Mouse (Mus musculus) heart, adult 2 months (tissue): ENCODE results near the gene Bcl11a. TPM values are rescaled to one million over a fixed set of nuclear protein-coding genes. Genes with fewer than 3 reads are reported as not detected.

Source experiments
- DNase-seq, 2 experiments: peaks; one replicate each; pipeline ENCODE4 v3.0.0; 2021
- H3K27ac ChIP-seq: fragments of 200-600 bp; 2 replicates; pipeline ENCODE4 v1.8.1; 2022
- H3K27me3 ChIP-seq: fragments of 200-500 bp; 2 replicates; pipeline ENCODE4 v1.6.1; 2012; ENCODE audit warnings: mild to moderate bottlenecking, low read length, inconsistent platforms, mixed read lengths; ENCODE audit not compliant: control insufficient read depth, insufficient read depth
- H3K36me3 ChIP-seq: fragments of 200-500 bp; 2 replicates; pipeline ENCODE4 v1.6.1; 2012; ENCODE audit warnings: low read length, inconsistent platforms; ENCODE audit not compliant: control insufficient read depth, insufficient read depth
- H3K4me1 ChIP-seq: fragments of 200-500 bp; 2 replicates; pipeline ENCODE4 v1.6.1; 2011; ENCODE audit warnings: low read length; ENCODE audit not compliant: control insufficient read depth, insufficient read depth
- H3K4me3 ChIP-seq: fragments of 200-600 bp; 2 replicates; pipeline ENCODE4 v1.8.1; 2022
- H3K79me2 ChIP-seq: fragments of 200-500 bp; replicated peaks from 2 replicates; pipeline ENCODE4 v1.6.1; 2012; ENCODE audit warnings: mild to moderate bottlenecking, inconsistent platforms, low read length, moderate library complexity, mixed read lengths; ENCODE audit not compliant: control insufficient read depth, insufficient read depth
- H3K9ac ChIP-seq: fragments of 200-500 bp; 2 replicates; pipeline ENCODE4 v1.6.1; 2012; ENCODE audit warnings: low read depth, mild to moderate bottlenecking, control low read depth, inconsistent platforms, low read length, mixed read lengths
- CTCF ChIP-seq: fragments of 200-600 bp; IDR thresholded peaks from 2 replicates; pipeline ENCODE4 v1.8.1; 2022; ENCODE audit warnings: antibody characterized with exemption, mild to moderate bottlenecking, moderate library complexity
- EP300 ChIP-seq: fragments of 200-500 bp; IDR thresholded peaks from 2 replicates; pipeline ENCODE4 v1.6.1; 2011; ENCODE audit warnings: low read depth, low read length, control low read depth; ENCODE audit not compliant: insufficient read depth
- POLR2A ChIP-seq: fragments of 200-500 bp; IDR thresholded peaks from 2 replicates; pipeline ENCODE4 v1.6.1; 2011; ENCODE audit warnings: mild to moderate bottlenecking, low read depth, low read length, control low read depth; ENCODE audit not compliant: insufficient read depth
- WGBS: fragments of 180-500 bp; shearing (Covaris S2); methylation state at CpG from one replicate; pipeline ENCODE4 v1.1.7; 2018; 5-methylcytosine and 5-hydroxymethylcytosine counted together
- intact Hi-C: fragments of 180-260 bp; cut with DNase I; formaldehyde crosslinking; loops from one replicate; pipeline ENCODE4 v1.15.1; 2025
- polyA plus RNA-seq: library from polyadenylated mRNA; depleted of rRNA; stranded (reverse); fragments of >200 nt; gene quantifications from 2 replicates; pipeline ENCODE4 v1.2.3, GENCODE M21; 2012
- total RNA-seq, 2 experiments: library from RNA; stranded (reverse); gene quantifications; 2 replicates each; pipeline ENCODE4 v1.2.3; 2021

Gene Bcl11a
- total and polyA plus RNA-seq, 3 experiments, result 1.1 to 4.2 (median 2.4) TPM

DNA sequence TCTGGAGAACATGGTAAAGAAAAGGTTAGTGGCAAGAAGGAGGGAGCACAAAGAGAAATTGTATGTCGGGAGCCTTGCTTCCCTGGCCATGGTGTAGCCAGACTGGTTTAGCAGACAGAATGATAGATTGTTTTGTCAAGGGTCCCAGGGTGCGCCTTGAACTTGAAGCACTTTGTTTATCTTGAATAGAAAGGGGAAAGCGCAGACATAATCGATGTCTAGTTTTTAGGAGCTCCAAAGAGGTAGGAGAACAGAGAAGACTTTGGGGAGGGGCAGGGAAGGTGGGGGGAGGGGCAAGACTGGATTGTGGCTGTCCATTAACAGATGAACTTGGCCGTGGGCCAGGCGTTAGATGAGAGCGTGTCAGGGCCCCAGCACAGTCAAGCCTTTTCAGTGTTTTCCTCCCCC, 22.0 kb downstream of the Bcl11a start:
- intact Hi-C loops, result no loop called here
- no peaks in the 10 kb centered on the region for H3K36me3 ChIP-seq
- no peaks in the 10 kb centered on the region for H3K4me1 ChIP-seq
- H3K79me2 ChIP-seq, result no peaks in the 10 kb centered on the region
- no peak overlapping the region for H3K4me3 ChIP-seq
- H3K27me3 ChIP-seq, result no peaks in the 10 kb centered on the region
- H3K9ac ChIP-seq, result no peak overlapping the region
- no peak overlapping the region for H3K27ac ChIP-seq
- TF ChIP-seq POLR2A, result no peak
- no peak for TF ChIP-seq CTCF
- TF ChIP-seq EP300, result no peak
- 37% methylated on average over 7 of the region's 7 CpGs for WGBS
- DNase-seq, result no peak

DNA sequence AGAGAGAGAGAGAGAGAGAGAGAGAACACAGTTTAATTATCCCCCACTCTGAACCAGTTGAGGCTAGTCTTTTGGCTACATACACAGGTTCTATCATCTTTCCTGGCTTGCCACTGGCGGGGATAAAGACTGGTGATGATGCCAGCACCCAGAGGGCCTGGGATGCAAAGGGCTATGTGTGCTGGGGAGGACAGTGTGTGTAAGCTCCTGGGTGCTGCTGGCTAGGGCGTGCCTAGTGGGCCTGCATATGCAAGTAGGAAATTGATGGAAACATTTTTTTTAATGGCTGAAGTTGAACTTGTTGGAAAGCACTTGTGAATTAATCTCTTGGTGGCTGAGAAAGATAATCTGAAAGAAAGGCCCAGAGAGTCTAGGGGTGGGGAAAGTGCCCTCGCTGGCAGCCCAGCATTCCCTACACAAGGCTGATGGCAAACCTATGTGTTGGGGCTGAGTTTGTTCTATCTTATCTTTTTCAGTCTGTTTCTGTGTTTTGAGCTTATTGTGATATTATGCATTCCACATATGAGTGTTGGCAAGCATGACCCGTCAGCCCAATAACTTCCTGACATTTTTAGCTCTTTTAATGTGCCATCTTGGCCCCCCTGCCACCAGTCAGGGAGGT, 22.7 kb downstream of the Bcl11a start:
- Histone ChIP-seq H3K27ac (no peak overlapping the region), H3K27me3 (no peaks in the 10 kb centered on the region), H3K9ac (no peak overlapping the region), H3K79me2 (no peaks in the 10 kb centered on the region), H3K4me3 (no peak overlapping the region), H3K4me1 (no peaks in the 10 kb centered on the region), H3K36me3 (no peaks in the 10 kb centered on the region)
- WGBS, result 66% methylated on average over 4 of the region's 4 CpGs
- DNase-seq, result no peak
- no peak for TF ChIP-seq EP300
- TF ChIP-seq POLR2A, result no peak
- no peak for TF ChIP-seq CTCF
- intact Hi-C loops, result no loop called here

DNA sequence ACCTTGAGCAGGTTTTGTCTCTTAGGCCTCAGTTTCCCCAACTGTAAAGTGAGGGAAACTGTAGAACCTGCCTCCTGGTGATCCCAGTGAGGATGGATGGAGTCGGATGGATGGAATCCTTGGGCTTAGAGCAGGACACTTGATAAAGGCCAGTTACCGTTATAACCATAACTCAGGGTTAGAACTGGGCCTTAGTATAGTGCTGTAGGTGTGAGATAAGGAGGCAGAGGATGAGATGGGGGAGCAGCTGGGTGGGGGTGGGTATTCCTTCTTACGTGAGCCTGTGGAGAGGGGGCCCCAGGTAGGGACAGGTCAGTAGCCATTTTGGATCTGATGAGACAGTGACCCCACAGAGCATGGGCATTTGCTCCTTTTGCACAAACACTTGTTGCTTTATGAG, 23.8 kb downstream of the Bcl11a start:
- no peak overlapping the region for H3K9ac ChIP-seq
- no peak for TF ChIP-seq CTCF
- no peak for TF ChIP-seq EP300
- TF ChIP-seq POLR2A, result no peak
- no peaks in the 10 kb centered on the region for H3K36me3 ChIP-seq
- H3K4me1 ChIP-seq, result no peaks in the 10 kb centered on the region
- 83% methylated on average over 3 of the region's 3 CpGs for WGBS
- no peak overlapping the region for H3K27ac ChIP-seq
- H3K27me3 ChIP-seq, result no peaks in the 10 kb centered on the region
- no peaks in the 10 kb centered on the region for H3K79me2 ChIP-seq
- no peak for DNase-seq
- H3K4me3 ChIP-seq, result no peak overlapping the region
- intact Hi-C loops, result no loop called here

DNA sequence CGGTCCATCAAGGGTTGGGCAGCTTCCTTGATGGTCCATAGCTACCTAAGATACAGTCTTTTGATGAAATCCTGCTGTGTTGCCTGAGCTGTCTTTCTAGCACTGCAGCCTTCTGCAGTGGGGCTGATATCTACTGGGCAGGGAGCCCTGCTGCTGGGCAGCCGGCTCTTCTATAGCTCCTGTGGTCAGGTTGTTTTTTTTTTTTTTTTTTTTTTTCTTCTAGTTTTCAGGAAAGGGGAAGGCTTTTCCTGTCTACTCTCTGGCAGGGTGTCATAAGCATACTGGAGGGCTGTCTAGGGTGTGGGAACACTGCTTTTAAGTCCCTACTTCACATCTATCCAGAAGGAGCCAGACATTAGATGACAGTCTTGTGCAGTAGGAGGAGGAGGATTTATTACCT, 24.5 kb downstream of the Bcl11a start:
- H3K79me2 ChIP-seq, result no peaks in the 10 kb centered on the region
- intact Hi-C loops, result no loop called here
- no peaks in the 10 kb centered on the region for H3K27me3 ChIP-seq
- H3K9ac ChIP-seq, result no peak overlapping the region
- WGBS, result 38% methylated on average over 2 of the region's 2 CpGs
- H3K27ac ChIP-seq, result no peak overlapping the region
- TF ChIP-seq EP300 (no peak), POLR2A (no peak), CTCF (no peak)
- no peaks in the 10 kb centered on the region for H3K4me1 ChIP-seq
- no peak overlapping the region for H3K4me3 ChIP-seq
- no peaks in the 10 kb centered on the region for H3K36me3 ChIP-seq
- DNase-seq, result no peak

DNA sequence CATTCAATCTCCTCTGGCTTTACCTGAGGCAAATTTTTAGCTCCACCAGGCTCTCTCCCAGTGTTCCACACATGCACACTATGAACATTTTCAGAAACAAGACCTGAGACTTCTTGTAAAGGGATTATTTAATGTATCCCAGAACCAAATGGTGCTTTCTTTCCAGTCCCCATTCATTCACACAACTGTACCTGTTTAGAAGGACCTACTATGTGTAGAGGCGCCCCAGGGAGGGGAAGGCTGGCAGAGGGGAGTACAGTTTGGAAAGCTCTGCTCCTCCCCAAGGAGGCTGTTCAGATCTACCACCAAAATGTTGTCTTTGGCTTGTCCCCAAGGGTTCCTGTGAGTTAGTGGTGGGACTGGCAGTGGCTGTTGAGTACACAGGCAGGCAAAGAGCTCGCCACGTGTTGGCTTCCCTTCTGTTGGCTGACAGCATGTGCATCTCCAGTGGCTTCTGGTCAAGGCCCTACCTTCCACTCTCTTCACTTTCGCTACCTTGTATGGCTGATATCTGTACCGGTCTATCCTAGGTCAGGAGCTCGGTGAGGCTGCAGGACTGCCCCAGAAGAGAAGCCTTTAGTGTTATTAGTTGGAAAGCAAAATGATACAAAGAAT, 25.4 kb downstream of the Bcl11a start:
- 75% methylated on average over 6 of the region's 6 CpGs for WGBS
- Histone ChIP-seq H3K36me3 (no peaks in the 10 kb centered on the region), H3K27ac (no peak overlapping the region), H3K4me3 (no peak overlapping the region), H3K9ac (no peak overlapping the region), H3K27me3 (no peaks in the 10 kb centered on the region), H3K79me2 (no peaks in the 10 kb centered on the region), H3K4me1 (no peaks in the 10 kb centered on the region)
- TF ChIP-seq EP300 (no peak), CTCF (no peak), POLR2A (no peak)
- intact Hi-C loops, result no loop called here
- no peak for DNase-seq

DNA sequence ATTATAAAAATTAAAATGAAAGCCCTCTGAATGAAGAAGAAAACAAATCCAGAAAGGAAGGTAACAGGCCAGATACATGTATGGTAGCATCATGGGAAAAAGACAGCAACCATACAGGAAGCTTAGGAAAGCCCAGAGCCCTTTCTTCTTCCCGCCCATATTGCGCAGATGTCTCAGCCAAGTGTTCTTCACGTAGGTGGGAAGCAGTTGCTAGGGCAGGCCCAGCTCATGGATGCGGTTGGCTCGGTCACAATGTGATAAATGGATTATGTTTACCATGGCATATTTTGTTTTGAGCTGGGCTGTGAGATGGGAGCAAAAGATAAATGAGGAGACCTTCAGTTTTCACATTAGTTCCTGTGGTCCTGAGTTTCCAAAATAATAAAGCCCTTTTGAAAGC, 29.6 kb downstream of the Bcl11a start:
- H3K4me3 ChIP-seq, result no peak overlapping the region
- no peaks in the 10 kb centered on the region for H3K79me2 ChIP-seq
- peaks cover 1% of the 10 kb centered on the region; the same call in 1 of the 2 replicates for H3K4me1 ChIP-seq
- no peak overlapping the region for H3K9ac ChIP-seq
- TF ChIP-seq POLR2A, result no peak
- no peak for TF ChIP-seq CTCF
- TF ChIP-seq EP300, result no peak
- no peaks in the 10 kb centered on the region for H3K36me3 ChIP-seq
- intact Hi-C loops, result no loop called here
- no peak for DNase-seq
- no peak overlapping the region for H3K27ac ChIP-seq
- WGBS, result 90% methylated on average over 5 of the region's 5 CpGs
- H3K27me3 ChIP-seq, result no peaks in the 10 kb centered on the region
